Mouse (Mus musculus) cortical plate, adult 2 months (tissue): Measurements from ENCODE around the gene Pip5k1b. TPM values are rescaled to one million over a fixed set of nuclear protein-coding genes. Genes with fewer than 3 reads are reported as not detected.

Experiments
- H3K27ac ChIP-seq: fragments of 200-500 bp; 2 replicates; pipeline ENCODE4 v1.5.1; 2012; ENCODE audit warnings: low read length, control low read depth, inconsistent platforms; ENCODE audit not compliant: insufficient read depth
- H3K4me1 ChIP-seq: fragments of 200-500 bp; 2 replicates; pipeline ENCODE4 v1.6.1; 2011; ENCODE audit warnings: low read length; ENCODE audit not compliant: control insufficient read depth, insufficient read depth
- H3K4me3 ChIP-seq: fragments of 200-500 bp; 2 replicates; pipeline ENCODE4 v1.5.1; 2011; ENCODE audit warnings: mild to moderate bottlenecking, low read length, control low read depth; ENCODE audit not compliant: insufficient read depth
- CTCF ChIP-seq: fragments of 200-500 bp; IDR thresholded peaks from 2 replicates; pipeline ENCODE4 v1.5.1; 2011; ENCODE audit warnings: mild to moderate bottlenecking, control low read depth, low read length; ENCODE audit not compliant: insufficient read depth; ENCODE audit errors: extremely low read depth
- POLR2A ChIP-seq: fragments of 200-500 bp; IDR thresholded peaks from 2 replicates; pipeline ENCODE4 v1.6.1; 2011; ENCODE audit warnings: mild to moderate bottlenecking, low read length, control low read depth; ENCODE audit not compliant: insufficient read depth; ENCODE audit errors: extremely low read depth
- polyA plus RNA-seq: library from polyadenylated mRNA; depleted of rRNA; stranded (reverse); fragments of >200 nt; gene quantifications from 2 replicates; pipeline ENCODE4 v1.2.3, GENCODE M21; 2012

Pip5k1b gene
- polyA plus RNA-seq, 1 experiment = 11.9 TPM

- Histone ChIP-seq H3K4me3 (no peak overlapping the region), H3K4me1 (peaks cover 4% of the 10 kb centered on the region; the same call in 1 of the 2 replicates), H3K27ac (no peak overlapping the region)
- TF ChIP-seq POLR2A = no peak
- TF ChIP-seq CTCF = no peak
Measured at GRCm38 (mm10) chr19:24367722-24368121, 187.9 kb downstream of the Pip5k1b start.

GRCm38 (mm10) chr19:24366747-24367146 is 188.9 kb downstream of the Pip5k1b start:
- TF ChIP-seq POLR2A = no peak
- TF ChIP-seq CTCF = no peak
- Histone ChIP-seq H3K4me3 (no peak overlapping the region), H3K27ac (no peak overlapping the region), H3K4me1 (peaks cover 2% of the 10 kb centered on the region; the same call in 1 of the 2 replicates)

- peaks cover under 1% of the 10 kb centered on the region; the same call in 1 of the 2 replicates for H3K4me1 ChIP-seq
Measured at GRCm38 (mm10) chr19:24362626-24363321, 192.9 kb downstream of the Pip5k1b start.

GRCm38 (mm10) chr19:24359270-24359669 is 196.4 kb downstream of the Pip5k1b start:
- TF ChIP-seq POLR2A = no peak
- TF ChIP-seq CTCF = no peak
- no peak overlapping the region for H3K4me3 ChIP-seq
- H3K4me1 ChIP-seq = no peaks in the 10 kb centered on the region

More at GRCm38 (mm10) chr19:24362626-24363321, 192.9 kb downstream of the Pip5k1b start:
- TF ChIP-seq POLR2A = no peak
- TF ChIP-seq CTCF = no peak
- H3K4me3 ChIP-seq = no peak overlapping the region
- no peak overlapping the region for H3K27ac ChIP-seq

DNA sequence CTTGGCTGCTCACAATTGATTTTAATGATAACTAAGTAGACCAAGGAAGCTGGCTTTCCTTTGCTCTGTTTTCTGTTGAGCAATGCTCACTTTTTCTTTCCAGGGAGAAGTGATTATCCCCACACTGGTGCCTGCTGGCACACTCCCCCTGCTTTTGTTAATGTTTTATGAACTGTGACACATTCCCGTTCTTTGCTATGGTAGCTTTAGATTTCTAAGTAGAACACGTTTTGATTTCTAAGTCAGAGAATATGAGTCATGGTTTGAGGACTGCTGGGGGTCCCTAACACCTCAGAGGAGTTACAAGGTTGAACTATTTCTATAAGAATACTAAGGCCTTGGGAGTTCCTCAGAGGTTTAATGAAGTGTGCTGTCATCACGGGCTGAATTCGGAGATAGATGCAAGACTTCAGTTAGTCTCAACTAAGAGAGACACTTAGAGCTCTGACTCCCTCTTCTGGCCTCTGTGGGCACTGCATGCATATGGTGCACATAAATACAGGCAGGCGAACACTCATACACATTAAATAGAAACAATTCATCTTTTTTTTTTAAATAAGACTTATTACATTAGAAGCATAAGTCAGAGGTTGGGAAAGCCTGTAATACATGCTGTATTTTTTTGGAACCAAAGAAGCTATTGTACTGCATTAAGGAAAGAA is 203.2 kb downstream of the Pip5k1b start:
- H3K27ac ChIP-seq = no peak overlapping the region
- no peak for TF ChIP-seq CTCF
- no peak for TF ChIP-seq POLR2A
- no peak overlapping the region for H3K4me3 ChIP-seq
- H3K4me1 ChIP-seq = no peaks in the 10 kb centered on the region

More at GRCm38 (mm10) chr19:24359270-24359669, 196.4 kb downstream of the Pip5k1b start:
- H3K27ac ChIP-seq = no peak overlapping the region

- H3K4me1 ChIP-seq = no peaks in the 10 kb centered on the region
- H3K4me3 ChIP-seq = no peak overlapping the region
- TF ChIP-seq POLR2A (no peak), CTCF (no peak)
- H3K27ac ChIP-seq = no peak overlapping the region
Measured at GRCm38 (mm10) chr19:24344501-24344900, 211.2 kb downstream of the Pip5k1b start.

GRCm38 (mm10) chr19:24342786-24343185 is 212.9 kb downstream of the Pip5k1b start:
- TF ChIP-seq CTCF (no peak), POLR2A (no peak)
- Histone ChIP-seq H3K27ac (no peak overlapping the region), H3K4me3 (no peak overlapping the region), H3K4me1 (no peaks in the 10 kb centered on the region)

DNA sequence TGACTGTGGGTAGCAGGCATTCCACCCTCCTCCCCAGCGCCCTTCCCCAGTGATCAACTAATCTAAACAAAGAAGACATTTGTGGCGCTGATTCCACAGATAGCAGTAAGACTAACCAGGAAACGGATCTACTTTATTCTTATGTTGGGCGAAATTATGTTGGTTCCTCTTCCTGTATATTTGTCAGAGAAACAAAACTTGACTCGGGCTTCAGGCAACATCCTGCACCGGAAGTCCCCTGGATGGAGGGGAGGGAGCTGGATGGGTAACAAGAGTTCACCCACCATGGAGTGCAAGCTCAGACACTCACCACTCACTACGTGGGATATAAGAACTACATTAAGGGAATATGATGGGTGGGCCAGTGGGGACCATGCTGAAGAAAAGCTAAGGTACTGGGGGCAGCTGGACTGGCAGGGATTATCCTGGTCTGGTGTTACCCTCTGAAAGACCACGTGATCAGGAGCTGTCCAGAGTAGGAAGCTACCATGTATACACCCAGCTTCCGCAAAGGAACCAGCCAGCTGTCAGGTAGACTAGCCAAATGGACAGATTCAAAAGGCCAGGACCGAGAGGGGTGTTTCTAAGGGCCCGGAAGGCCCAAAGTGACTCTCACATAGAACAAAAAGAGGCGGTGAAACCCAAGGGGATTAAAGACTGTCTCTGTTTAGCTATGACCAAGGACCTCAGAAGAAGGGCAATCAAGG is 219.1 kb downstream of the Pip5k1b start:
- no peaks in the 10 kb centered on the region for H3K4me1 ChIP-seq
- H3K4me3 ChIP-seq = no peak overlapping the region
- H3K27ac ChIP-seq = no peak overlapping the region
- no peak for TF ChIP-seq CTCF
- no peak for TF ChIP-seq POLR2A

DNA sequence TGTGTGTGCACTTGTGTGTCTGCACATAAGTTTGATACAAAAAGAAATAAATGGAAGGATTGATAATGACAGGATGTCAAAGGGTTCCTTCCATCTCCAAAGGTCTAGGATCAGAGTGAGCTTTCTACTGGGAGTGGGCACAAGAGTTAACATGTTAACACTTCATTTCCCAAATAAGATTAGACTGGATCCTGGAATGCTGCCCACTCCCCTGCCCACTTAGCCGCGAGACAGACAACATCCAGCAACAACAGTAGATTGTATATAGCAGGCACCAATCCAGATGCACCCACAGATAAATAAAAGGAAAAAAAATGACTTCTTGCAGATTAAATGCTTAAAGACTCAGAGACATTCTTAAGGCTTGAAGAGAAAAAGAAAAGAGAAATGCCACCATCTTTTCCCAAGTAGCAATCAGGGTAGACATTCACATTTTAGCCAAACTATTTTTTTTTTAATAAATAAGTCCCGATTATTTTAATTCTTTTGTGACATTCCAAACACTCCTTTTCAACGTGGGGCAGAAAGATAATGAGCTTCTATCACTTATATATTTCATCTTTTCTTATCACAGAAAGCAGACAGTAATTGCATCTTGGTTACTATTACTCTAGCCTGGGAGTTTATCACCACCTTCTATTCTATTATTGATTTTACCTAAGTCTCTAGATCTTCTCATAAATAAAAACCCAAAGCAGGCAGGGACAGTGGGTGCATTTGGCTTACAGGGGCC is 219.9 kb downstream of the Pip5k1b start:
- H3K27ac ChIP-seq = no peak overlapping the region
- no peak for TF ChIP-seq POLR2A
- TF ChIP-seq CTCF = no peak
- no peaks in the 10 kb centered on the region for H3K4me1 ChIP-seq
- H3K4me3 ChIP-seq = no peak overlapping the region
